Mouse (Mus musculus) heart, embryonic 15.5 days (tissue): ENCODE results near the gene Col28a1. TPM values are rescaled to one million over a fixed set of nuclear protein-coding genes. Genes with fewer than 3 reads are reported as not detected.

ENCODE experiments used
- ATAC-seq: fragments of 200-750 bp; cut with Nextera tagmentation; replicated peaks from 2 replicates; pipeline ENCODE4 v1.8.0; 2017; ENCODE audit warnings: low read depth, moderate TSS enrichment; ENCODE audit not compliant: insufficient number of reproducible peaks, insufficient read depth, low FRiP score
- H3K27ac ChIP-seq: fragments of 300-500 bp; sonication (generic); 2 replicates; pipeline ENCODE4 v1.5.1; 2015; ENCODE audit warnings: mild to moderate bottlenecking, inconsistent platforms
- H3K27me3 ChIP-seq: fragments of 300-500 bp; sonication (generic); 2 replicates; pipeline ENCODE4 v1.6.1; 2015; ENCODE audit warnings: inconsistent platforms
- H3K36me3 ChIP-seq: fragments of 300-500 bp; sonication (generic); 2 replicates; pipeline ENCODE4 v1.6.1; 2015; ENCODE audit warnings: mild to moderate bottlenecking, inconsistent platforms
- H3K4me1 ChIP-seq: fragments of 300-500 bp; sonication (generic); replicated peaks from 2 replicates; pipeline ENCODE4 v1.6.1; 2015; ENCODE audit warnings: inconsistent platforms
- H3K4me2 ChIP-seq: fragments of 300-500 bp; sonication (generic); 2 replicates; pipeline ENCODE4 v1.6.1; 2015; ENCODE audit warnings: inconsistent platforms, mild to moderate bottlenecking, moderate library complexity
- H3K4me3 ChIP-seq: fragments of 300-500 bp; sonication (generic); 2 replicates; pipeline ENCODE4 v1.5.1; 2015; ENCODE audit warnings: mild to moderate bottlenecking, inconsistent platforms
- H3K9ac ChIP-seq: fragments of 300-500 bp; sonication (generic); 2 replicates; pipeline ENCODE4 v1.6.1; 2015; ENCODE audit warnings: mild to moderate bottlenecking, inconsistent platforms
- H3K9me3 ChIP-seq: fragments of 300-500 bp; sonication (generic); replicated peaks from 2 replicates; pipeline ENCODE4 v1.6.1; 2016; ENCODE audit warnings: inconsistent platforms
- WGBS: fragments of 180-500 bp; shearing (Covaris S2); methylation state at CpG from one replicate; pipeline ENCODE4 v1.1.7; 2015; ENCODE audit warnings: mixed read lengths; 5-methylcytosine and 5-hydroxymethylcytosine counted together
- polyA plus RNA-seq: library from polyadenylated mRNA; unstranded; fragments of >200 nt; fragmentation: Nextera tagmentation; extraction: Ambion mirVana; gene quantifications from 2 replicates; pipeline ENCODE4 v1.2.1, GENCODE M21; 2015

Gene Col28a1
- polyA plus RNA-seq, 1 experiment from 2014 or later, result 0.19 TPM

GRCm38 (mm10) chr6:8068979-8069378 is 123.4 kb downstream of the Col28a1 start:
- H3K36me3 ChIP-seq, result no peaks in the 10 kb centered on the region
- no peaks in the 10 kb centered on the region for H3K27me3 ChIP-seq
- H3K27ac ChIP-seq, result no peak overlapping the region
- no peak overlapping the region for H3K4me2 ChIP-seq
- no peaks in the 10 kb centered on the region for H3K9me3 ChIP-seq
- ATAC-seq, result no peak
- no peak overlapping the region for H3K4me3 ChIP-seq
- 87% methylated on average over 5 of the region's 5 CpGs for WGBS
- H3K4me1 ChIP-seq, result no peaks in the 10 kb centered on the region
- H3K9ac ChIP-seq, result no peak overlapping the region

GRCm38 (mm10) chr6:8068394-8068793 is 124.0 kb downstream of the Col28a1 start:
- no peak for ATAC-seq
- Histone ChIP-seq H3K9ac (no peak overlapping the region), H3K4me1 (no peaks in the 10 kb centered on the region), H3K27me3 (no peaks in the 10 kb centered on the region), H3K9me3 (no peaks in the 10 kb centered on the region), H3K27ac (no peak overlapping the region), H3K4me2 (no peak overlapping the region), H3K36me3 (no peaks in the 10 kb centered on the region), H3K4me3 (no peak overlapping the region)
- 36% methylated on average over 2 of the region's 2 CpGs for WGBS

- no peak overlapping the region for H3K9ac ChIP-seq
- 75% methylated on average over 3 of the region's 3 CpGs for WGBS
- no peak for ATAC-seq
- no peaks in the 10 kb centered on the region for H3K9me3 ChIP-seq
- no peaks in the 10 kb centered on the region for H3K4me1 ChIP-seq
- H3K27ac ChIP-seq, result no peak overlapping the region
- H3K36me3 ChIP-seq, result no peaks in the 10 kb centered on the region
- H3K4me2 ChIP-seq, result no peak overlapping the region
- H3K27me3 ChIP-seq, result no peaks in the 10 kb centered on the region
- H3K4me3 ChIP-seq, result no peak overlapping the region
These were observed 125.3 kb downstream of the Col28a1 start for GRCm38 (mm10) chr6:8067124-8067523.

GRCm38 (mm10) chr6:8066208-8066607 is 126.2 kb downstream of the Col28a1 start:
- H3K27me3 ChIP-seq, result no peaks in the 10 kb centered on the region
- no peak overlapping the region for H3K27ac ChIP-seq
- H3K9ac ChIP-seq, result no peak overlapping the region
- 31% methylated on average over 3 of the region's 3 CpGs for WGBS
- no peak overlapping the region for H3K4me2 ChIP-seq
- no peaks in the 10 kb centered on the region for H3K4me1 ChIP-seq
- no peak overlapping the region for H3K4me3 ChIP-seq
- H3K36me3 ChIP-seq, result no peaks in the 10 kb centered on the region
- no peaks in the 10 kb centered on the region for H3K9me3 ChIP-seq
- ATAC-seq, result no peak

GRCm38 (mm10) chr6:8059199-8059598 is 133.2 kb downstream of the Col28a1 start:
- Histone ChIP-seq H3K4me2 (no peak overlapping the region), H3K4me3 (no peak overlapping the region), H3K9ac (no peak overlapping the region), H3K27me3 (no peaks in the 10 kb centered on the region), H3K9me3 (no peaks in the 10 kb centered on the region), H3K4me1 (no peaks in the 10 kb centered on the region), H3K27ac (no peak overlapping the region), H3K36me3 (no peaks in the 10 kb centered on the region)
- WGBS, result 78% methylated on average over 7 of the region's 7 CpGs
- ATAC-seq, result no peak

GRCm38 (mm10) chr6:8048216-8048615 is 144.2 kb downstream of the Col28a1 start:
- H3K4me3 ChIP-seq, result no peak overlapping the region
- WGBS, result 80% methylated on average over 2 of the region's 2 CpGs

GRCm38 (mm10) chr6:8046446-8046845 is 146.0 kb downstream of the Col28a1 start:
- Histone ChIP-seq H3K4me2 (no peak overlapping the region), H3K27me3 (no peaks in the 10 kb centered on the region), H3K27ac (no peak overlapping the region), H3K36me3 (no peaks in the 10 kb centered on the region), H3K9ac (no peak overlapping the region), H3K4me1 (peaks cover 4% of the 10 kb centered on the region), H3K9me3 (no peaks in the 10 kb centered on the region), H3K4me3 (no peak overlapping the region)
- no peak for ATAC-seq
- WGBS, result 49% methylated on average over 4 of the region's 4 CpGs

More at GRCm38 (mm10) chr6:8048216-8048615, 144.2 kb downstream of the Col28a1 start:
- Histone ChIP-seq H3K4me2 (no peak overlapping the region), H3K27ac (no peak overlapping the region), H3K9ac (no peak overlapping the region), H3K4me1 (peaks cover 4% of the 10 kb centered on the region), H3K27me3 (no peaks in the 10 kb centered on the region), H3K36me3 (no peaks in the 10 kb centered on the region), H3K9me3 (no peaks in the 10 kb centered on the region)
- ATAC-seq, result no peak

GRCm38 (mm10) chr6:8045825-8046224 is 146.6 kb downstream of the Col28a1 start:
- Histone ChIP-seq H3K4me1 (peaks cover 4% of the 10 kb centered on the region), H3K9me3 (no peaks in the 10 kb centered on the region), H3K4me3 (no peak overlapping the region), H3K4me2 (no peak overlapping the region), H3K27me3 (no peaks in the 10 kb centered on the region), H3K36me3 (no peaks in the 10 kb centered on the region), H3K27ac (no peak overlapping the region), H3K9ac (no peak overlapping the region)
- WGBS, result 79% methylated on average over 1 of the region's 1 CpGs
- ATAC-seq, result no peak

- Histone ChIP-seq H3K4me1 (no peaks in the 10 kb centered on the region), H3K36me3 (no peaks in the 10 kb centered on the region), H3K27ac (no peak overlapping the region), H3K9ac (no peak overlapping the region), H3K9me3 (no peaks in the 10 kb centered on the region), H3K4me3 (no peak overlapping the region), H3K4me2 (no peak overlapping the region), H3K27me3 (no peaks in the 10 kb centered on the region)
- 72% methylated on average over 4 of the region's 4 CpGs for WGBS
- no peak for ATAC-seq
These were observed 163.7 kb downstream of the Col28a1 start for GRCm38 (mm10) chr6:8028711-8029110.

GRCm38 (mm10) chr6:8025332-8026129 is 166.9 kb downstream of the Col28a1 start:
- no peaks in the 10 kb centered on the region for H3K9me3 ChIP-seq
- no peak overlapping the region for H3K9ac ChIP-seq
- ATAC-seq, result no peak
- H3K4me1 ChIP-seq, result no peaks in the 10 kb centered on the region
- no peak overlapping the region for H3K4me3 ChIP-seq
- no peaks in the 10 kb centered on the region for H3K36me3 ChIP-seq
- H3K27me3 ChIP-seq, result no peaks in the 10 kb centered on the region
- 83% methylated on average over 7 of the region's 7 CpGs for WGBS
- no peak overlapping the region for H3K27ac ChIP-seq
- H3K4me2 ChIP-seq, result no peak overlapping the region

- no peak overlapping the region for H3K4me3 ChIP-seq
- no peaks in the 10 kb centered on the region for H3K36me3 ChIP-seq
- no peaks in the 10 kb centered on the region for H3K9me3 ChIP-seq
- no peak overlapping the region for H3K27ac ChIP-seq
- no peak for ATAC-seq
- H3K9ac ChIP-seq, result no peak overlapping the region
- no peaks in the 10 kb centered on the region for H3K4me1 ChIP-seq
- H3K4me2 ChIP-seq, result no peak overlapping the region
- H3K27me3 ChIP-seq, result no peaks in the 10 kb centered on the region
- 66% methylated on average over 3 of the region's 3 CpGs for WGBS
These were observed 168.9 kb downstream of the Col28a1 start for GRCm38 (mm10) chr6:8023527-8023926.

- H3K4me1 ChIP-seq, result no peaks in the 10 kb centered on the region
- H3K4me2 ChIP-seq, result no peak overlapping the region
- no peak for ATAC-seq
- H3K27ac ChIP-seq, result no peak overlapping the region
- WGBS, result 77% methylated on average over 4 of the region's 4 CpGs
- H3K9me3 ChIP-seq, result no peaks in the 10 kb centered on the region
- H3K27me3 ChIP-seq, result no peaks in the 10 kb centered on the region
- H3K9ac ChIP-seq, result no peak overlapping the region
- no peak overlapping the region for H3K4me3 ChIP-seq
- H3K36me3 ChIP-seq, result no peaks in the 10 kb centered on the region
These were observed 197.7 kb downstream of the Col28a1 start for GRCm38 (mm10) chr6:7994736-7995135.
